Mouse (Mus musculus) heart, postnatal 0 days (tissue): Measurements from ENCODE around the gene Gm14085.

Experiments used
- CTCF ChIP-seq: IDR thresholded peaks from 2 replicates; pipeline ENCODE4 v1.5.1; 2016; ENCODE audit warnings: antibody characterized with exemption, control low read depth, low read depth
- EP300 ChIP-seq: IDR thresholded peaks from 2 replicates; pipeline ENCODE4 v1.6.1; 2016; ENCODE audit warnings: antibody characterized with exemption, low read depth

DNA sequence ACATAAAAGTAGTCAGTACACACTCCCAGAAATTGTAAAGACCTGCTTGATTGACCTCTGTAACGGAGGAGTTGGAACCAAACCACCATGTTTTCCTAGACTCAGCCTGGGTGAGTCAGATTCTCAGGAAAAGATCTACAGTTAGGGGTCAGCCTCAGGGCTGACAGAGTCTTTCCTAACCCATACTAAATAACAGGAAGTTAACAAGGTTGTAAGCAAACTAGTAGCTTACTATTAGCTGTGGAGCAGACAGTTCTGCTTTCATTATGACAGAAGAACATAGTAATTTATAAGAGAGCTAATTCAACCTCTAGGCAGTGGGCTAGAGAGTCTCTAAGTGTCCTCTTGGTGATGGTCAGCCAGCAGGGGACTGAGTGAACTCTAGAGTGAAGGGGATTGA, 87.7 kb downstream of the Gm14085 start:
- no peak for TF ChIP-seq CTCF
- TF ChIP-seq EP300, result no peak
